Mouse (Mus musculus) gonadal fat pad, adult 2 months (tissue): ENCODE results near the gene Mepce. TPM values are rescaled to one million over a fixed set of nuclear protein-coding genes. Genes with fewer than 3 reads are reported as not detected.
"Not testable (repeated sequence)": the region's sequence is repeated elsewhere in the genome, so short reads cannot be mapped to it uniquely, and the experiment has no call there.

Experiments used
- DNase-seq: peaks from one replicate; pipeline ENCODE4 v3.0.0-alpha.2; 2012; ENCODE audit warnings: low read depth
- polyA plus RNA-seq: library from polyadenylated mRNA; depleted of rRNA; stranded (reverse); fragments of >200 nt; gene quantifications from 2 replicates; pipeline ENCODE4 v1.2.3, GENCODE M21; 2012

Mepce gene
- polyA plus RNA-seq, 1 experiment = 41.5 TPM

DNA sequence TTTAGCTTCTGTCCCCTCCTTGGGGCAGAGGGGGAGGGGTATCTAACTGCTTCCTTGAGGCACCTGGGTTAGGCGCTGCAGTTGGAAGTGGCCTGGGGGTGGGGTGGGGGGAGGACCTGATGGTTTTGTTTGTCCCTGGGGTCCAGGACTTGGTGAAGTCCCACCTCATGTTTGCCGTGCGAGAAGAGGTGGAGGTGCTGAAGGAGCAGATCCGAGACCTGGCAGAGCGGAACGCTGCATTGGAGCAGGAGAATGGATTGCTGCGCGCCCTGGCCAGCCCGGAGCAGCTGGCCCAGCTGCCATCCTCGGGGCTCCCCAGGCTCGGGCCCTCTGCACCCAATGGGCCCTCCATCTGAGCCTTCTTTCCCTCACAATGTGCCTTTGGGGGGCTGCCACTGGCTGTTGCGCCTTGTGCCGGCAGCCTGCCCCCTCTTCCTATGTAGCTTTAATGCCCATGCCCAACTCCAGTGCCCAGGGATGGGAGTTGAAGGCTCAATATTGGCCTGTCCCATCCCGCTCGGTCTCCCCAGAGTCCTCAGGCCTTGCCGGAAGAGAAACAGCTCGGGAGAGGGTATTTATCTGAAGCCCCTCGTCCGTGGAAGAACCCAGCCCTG is 28.4 kb downstream of the Mepce start:
- DNase-seq = no peak

DNA sequence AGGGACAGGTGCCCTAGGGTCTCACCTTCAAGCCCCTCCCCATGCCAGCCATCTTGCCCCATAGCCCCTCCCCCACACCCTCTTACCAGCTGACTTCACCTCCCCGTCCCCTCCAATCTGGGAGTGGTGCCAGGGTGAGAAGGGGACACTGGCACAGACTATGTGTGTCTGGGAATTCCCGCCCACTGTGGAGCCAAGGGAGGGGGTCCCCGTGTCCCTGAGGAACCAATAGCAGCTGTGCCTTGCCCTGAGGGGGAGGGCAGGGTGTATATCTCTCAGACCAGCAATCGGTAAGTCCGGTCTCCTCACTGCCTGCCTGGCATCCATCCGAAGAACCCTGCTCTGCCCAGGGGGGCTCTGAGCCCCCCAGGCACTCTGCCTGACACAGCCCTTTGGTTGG is 29.6 kb downstream of the Mepce start:
- no peak for DNase-seq

DNA sequence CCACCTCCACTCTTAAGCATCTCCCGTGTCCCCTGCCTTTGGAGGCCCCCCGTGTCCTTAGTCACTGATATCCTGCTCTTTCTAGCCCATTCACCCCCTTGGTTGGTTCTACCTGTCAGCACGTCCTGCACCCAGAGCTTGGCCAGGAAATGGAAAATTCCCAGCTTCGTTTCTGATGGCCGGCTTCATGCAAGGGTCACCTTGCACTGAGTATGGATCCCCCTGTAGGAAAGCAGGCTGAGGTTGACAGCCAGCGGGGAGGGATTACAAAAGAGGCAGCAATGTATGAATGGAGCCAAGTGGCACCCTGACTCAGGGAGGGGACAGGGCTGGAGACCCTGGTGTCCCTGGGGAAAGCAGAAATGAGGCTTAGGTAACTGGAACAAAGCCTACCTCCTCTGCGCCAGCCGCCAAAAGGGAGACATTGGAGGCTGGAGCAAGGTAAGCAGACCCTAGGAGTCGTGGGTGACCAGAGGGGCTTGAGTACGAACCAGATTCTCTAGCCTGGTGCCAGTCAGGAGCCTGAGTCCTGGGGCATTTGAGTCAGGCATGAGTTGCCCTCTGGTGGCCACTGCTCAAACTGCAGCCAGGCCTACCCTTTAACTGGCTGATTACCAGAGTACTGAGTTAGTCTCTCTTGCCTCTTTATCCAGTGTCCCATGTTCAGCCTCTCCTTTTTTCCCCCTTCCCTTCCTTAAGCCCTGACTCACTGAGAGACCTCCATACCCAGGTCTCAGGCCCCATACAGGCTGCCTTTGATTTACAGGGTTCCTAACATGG is 30.4 kb downstream of the Mepce start:
- no peak for DNase-seq

DNA sequence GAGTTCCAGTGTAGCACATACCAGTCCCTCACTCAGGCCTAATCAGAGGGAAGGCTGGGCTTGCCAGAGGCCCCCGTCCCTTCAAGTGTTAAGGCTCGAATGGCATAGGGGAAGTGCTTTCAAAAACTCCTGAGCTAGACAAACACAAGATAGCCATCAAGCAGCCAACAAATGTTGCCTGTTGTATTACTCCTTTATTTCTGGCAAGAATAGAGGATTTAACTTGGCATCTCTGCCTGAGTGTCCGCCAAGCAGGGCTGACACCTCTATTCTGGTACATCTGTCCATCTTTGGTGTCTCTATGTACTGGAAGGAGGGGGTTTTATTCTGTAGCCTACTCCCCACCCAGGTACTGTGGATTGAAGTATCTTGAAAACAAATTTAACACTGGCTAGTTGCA is 31.3 kb downstream of the Mepce start:
- DNase-seq = no peak

DNA sequence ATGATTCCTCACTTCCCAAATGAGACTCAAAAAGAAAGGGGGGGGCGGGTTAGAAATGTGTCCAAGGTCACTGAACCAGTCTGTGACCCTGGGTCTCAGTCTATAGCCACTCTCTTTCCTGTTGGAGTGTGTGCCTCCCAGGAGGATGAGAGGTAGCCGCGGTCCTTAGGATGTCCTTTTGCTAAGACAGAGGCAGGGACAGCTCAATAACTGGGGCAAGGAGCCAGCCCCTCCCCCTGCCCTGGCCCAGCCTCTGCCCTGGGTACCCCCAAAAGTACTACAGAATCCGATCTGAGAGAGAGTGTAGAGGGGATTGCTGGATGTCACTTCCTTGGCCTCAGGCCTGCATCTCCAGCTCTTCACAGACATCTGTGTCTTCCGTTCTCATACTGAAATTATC is 32.0 kb downstream of the Mepce start:
- no peak for DNase-seq

DNA sequence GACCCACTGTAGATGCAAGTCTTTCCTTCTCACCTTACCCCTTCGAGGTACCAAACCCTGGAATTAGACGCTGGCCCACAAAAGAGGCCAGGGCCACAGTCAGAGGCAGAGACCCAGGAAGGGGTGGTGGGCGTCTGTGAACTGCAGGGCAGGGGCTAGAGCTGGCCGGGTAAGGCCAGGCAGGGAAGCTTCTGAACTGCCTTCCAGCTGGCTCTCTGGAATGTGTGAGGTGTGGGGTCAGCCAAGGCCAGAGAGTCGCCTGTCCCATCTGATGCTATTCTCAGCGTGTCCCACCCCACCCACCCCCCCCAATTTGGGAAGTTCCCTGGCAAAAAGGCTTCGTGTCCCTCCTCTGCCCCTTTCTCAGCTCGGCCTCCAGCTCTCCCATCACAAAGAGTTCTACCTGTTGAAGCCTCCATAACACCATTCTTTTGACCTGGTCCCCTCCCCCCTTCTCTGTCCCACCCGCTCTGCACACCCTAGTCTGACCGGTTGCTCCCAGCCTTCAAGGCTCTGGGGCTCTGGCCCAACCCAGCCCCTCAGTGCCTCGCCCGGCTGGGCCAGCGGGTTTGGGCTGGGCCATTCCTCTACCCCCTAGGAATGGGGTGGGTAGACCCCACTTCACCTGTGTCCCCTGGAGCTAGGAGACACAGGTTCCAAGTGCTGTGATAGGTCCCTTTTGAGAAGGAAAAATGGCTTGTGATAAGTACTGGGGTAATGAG is 34.2 kb downstream of the Mepce start:
- DNase-seq = no peak

DNA sequence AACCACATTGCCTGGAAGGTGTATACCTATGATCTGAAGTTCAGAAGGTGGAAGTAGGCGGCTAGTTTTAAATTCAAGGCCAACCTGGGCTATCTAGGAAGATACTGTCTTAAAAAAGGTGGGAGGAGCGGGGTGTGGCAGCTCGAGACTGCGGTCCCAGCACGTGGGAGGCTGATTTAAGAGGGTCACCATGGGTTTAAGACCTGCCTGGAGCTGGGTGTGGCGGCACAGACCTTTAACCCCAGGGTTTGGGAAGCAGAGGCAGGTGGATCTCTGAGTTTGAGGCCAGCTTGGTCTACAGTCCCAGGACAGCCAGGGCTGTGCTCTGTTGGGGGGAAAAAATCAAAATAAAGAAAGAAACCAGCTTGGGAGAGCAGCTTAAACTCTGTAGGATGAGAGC is 35.5 kb downstream of the Mepce start:
- DNase-seq = no peak

DNA sequence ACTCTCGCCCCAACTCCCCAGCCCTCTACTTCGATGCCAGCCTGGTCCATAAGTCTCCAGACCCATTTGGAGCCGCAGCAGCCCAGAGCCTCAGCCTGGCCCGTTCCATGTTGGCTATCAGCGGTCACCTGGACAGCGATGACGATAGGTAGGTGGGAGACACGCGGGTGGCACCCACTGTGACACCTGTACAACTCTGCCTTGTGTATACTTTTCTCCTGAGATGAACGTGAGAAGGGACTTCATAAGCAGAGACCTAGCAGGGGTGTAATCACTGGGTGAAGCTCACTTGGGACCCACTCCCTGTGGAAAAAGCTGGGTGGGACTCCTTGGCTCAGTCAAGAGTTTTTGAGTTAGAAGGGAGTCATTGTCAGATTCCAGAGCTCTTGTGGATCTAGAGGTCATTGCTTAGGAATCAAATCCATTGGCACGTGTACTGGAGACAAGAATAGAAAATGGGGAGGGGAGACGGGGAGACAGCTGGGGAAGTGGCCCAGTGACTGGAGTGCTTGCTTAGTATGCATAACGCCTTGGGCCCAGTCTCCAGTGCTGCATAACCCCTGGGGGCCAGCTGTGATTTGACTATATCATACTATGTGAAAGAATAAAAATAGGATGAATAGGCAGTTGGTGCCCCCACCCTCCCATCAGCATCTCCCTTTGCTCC is 36.1 kb downstream of the Mepce start:
- DNase-seq = no peak

DNA sequence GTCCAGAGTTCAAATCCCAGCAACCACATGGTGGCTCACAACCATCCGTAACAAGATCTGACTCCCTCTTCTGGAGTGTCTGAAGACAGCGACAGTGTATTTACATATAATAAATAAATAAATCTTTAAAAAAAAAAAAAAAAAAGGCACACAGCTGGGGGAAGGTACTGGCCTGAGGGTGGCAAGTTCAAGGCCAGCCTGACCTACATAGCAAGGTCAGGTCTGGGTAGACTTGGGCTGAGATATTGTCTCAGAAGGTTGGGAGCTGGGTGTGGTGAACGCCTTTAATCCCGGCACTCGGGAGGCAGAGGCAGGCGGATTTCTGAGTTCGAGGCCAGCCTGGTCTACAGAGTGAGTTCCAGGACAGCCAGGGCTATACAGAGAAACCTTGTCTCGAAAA is 37.2 kb downstream of the Mepce start:
- DNase-seq = not testable (repeated sequence)

DNA sequence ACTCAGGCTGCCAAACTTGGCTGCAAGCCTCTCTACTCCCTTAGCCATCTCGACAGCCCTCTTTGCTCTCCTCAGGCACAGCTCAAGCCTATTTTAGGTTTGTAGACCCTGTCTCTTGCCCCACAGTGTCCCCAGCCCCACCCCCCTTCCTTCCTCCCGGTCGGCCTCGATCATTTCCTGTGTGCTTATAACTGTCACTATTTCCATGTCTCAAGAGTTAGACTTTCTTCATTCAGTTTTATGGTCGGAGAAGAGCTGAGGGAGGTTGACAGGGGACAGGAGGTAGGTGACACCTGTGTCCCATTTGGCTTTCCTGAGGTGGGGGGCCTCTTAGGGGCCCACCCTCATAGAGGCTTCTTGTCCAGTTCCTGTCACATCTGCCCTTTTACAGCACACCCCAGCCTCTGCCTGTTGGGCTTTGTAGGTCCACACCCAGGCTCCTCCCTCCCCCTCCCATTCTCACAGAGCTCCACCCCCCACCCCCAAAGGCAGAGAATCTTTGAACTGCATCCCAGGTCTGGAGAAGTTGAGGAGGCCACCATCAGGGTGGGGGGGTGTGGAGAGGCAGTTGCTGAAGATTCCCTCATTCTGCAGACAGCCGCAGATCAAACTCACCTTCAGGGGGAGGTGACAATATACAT is 38.1 kb downstream of the Mepce start:
- no peak for DNase-seq

DNA sequence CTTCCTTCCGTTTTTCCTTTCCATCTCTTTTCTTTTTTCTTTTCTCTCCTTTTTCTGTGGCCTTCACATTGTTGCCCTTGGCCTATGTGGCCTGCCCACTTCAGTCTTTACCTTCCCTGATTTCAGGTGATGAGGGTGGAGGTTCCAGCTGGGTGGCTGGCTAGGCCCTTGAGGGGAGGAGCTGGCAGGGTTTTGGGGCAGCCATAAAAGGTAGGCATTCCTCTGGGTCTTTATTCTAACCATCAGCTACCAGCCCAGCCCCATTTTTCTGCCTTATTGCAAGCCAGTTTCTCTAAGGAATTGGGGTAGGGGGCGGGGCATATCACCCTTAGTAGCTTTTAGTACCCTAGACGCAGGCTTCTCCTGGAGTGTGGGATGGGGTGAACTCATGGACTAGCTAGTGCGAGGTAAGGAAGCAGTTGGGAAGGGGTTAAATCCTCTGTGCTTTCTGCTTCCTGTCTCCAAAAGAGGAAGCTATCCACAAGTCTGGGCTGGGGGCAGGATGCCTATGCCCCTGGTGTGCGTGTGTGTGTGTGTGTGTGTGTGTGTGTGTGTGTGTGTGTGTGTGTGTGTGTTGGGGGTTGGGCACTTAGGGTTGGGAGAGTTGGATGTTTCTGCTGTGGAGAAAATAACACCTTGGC is 39.2 kb downstream of the Mepce start:
- no peak for DNase-seq

DNA sequence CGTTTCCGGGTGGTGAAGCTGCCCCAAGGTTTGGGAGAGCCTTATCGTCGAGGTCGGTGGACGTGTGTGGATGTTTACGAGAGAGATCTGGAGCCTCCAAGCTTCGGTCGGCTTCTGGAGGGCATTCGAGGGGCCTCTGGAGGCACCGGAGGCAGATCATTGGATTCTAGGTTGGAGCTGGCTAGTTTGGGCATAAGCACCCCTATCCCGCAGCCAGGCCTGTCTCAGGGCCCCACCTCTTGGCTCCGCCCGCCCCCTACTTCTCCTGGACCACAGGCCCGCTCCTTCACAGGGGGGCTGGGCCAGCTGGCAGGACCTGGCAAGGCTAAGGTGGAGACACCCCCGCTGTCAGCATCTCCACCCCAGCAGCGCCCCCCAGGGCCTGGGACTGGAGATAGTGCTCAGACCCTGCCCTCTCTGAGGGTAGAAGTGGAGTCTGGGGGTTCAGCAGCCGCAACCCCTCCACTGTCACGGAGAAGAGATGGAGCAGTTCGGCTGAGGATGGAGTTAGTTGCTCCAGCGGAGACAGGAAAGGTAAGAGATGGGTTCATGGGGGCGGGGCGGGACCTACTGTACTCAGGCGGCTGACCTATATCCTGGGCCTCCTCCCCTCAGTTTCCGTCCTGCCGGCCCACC is 40.0 kb downstream of the Mepce start:
- no peak for DNase-seq

DNA sequence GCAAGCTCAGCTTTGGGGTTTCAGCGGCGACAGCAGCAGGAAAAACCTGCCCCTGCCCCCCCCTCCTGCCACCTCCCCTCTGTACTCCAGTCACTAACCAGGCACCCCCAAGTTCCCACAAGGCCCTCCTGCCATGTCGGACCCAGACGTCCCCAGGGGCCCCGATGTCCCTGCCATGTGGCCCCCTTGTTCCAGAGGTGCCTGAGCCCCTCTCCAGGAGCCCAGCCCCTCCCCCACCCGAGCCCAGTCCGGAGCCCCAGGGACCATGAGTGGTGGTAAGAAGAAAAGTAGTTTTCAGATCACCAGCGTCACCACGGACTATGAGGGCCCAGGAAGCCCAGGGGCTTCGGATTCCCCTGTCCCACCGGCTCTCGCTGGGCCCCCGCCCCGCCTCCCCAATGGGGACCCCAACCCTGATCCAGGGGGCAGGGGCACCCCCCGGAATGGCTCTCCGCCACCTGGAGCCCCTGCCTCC is 40.6 kb downstream of the Mepce start:
- no peak for DNase-seq

DNA sequence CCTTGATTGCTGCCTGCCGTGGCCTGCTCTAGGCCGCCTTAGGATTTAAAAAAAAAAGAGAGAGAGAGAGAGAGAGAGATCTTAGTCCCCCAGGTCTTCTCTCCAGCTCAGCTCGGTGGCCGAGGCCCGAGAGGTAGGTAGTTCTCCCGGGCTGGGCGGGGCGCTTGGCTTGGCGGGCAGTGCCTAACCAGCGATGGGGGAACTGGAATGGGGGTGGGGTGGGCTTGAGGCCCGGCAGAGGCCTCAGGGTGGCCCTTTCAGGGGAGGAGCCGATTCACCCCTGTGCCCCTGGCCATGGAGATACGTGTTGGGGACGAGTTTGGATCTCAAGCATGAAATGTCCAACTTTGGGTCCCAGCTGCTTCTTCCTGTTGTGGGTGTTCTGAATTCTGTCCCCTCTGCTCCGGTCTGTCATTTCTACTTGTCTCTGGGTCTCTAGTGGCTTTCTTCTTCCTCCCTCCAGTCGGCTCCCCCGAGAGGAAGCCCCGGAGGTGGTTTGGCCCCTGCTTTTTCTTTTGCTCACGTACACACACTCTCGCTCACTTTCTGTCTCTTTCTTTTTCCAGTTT is 41.1 kb downstream of the Mepce start:
- DNase-seq = no peak

DNA sequence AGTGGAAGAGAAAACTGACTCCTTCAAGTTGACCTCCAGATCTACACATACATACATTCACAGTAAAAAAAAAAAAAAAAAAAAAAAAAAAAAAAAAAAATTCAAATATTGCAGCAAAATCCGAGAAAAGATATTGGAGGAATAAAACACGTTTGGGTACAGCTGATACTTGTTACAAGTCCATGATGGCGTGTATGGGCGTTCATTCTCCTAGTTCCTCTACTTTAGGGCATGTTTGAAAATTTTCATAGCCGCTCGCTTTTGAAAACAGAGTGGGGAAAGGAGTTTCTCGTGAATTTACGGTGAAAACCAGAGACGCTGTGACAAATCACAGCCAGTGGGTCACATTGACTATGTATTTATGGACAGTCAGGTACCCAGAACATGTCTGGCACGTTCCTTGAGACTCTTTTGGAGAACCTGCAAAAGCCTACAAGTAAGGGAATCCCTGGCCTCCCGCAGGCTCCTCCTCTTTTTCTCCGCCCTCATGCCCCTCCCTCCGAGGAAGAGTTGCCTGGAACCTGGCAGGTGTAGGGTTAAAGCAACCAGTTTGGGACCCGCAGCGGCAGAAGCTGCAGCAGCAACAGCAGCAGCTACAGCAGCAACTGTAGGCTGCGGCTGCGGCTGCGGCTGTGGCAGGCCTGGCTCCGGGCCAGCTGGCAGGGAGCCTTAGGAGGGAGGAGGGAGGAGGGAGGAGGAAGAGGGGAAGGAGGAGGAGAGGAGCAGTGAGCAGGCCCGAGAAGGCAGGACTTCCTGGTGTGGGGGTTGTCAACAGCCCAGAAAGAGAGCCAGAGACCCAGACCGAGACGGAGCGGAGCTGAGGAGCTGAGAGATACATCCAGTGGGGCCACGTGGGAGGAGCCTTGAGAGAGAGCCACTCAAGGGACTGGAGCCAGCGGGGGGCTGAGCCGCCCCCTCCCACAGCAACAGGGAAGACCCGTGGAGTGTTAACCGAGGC is 42.0 kb downstream of the Mepce start, which contains the start of gene Tsc22d4:
TSS of gene Tsc22d4 (plus strand) at position 517 of the 958 bp plus-strand sequence.
- DNase-seq = peak; percentile 67

DNA sequence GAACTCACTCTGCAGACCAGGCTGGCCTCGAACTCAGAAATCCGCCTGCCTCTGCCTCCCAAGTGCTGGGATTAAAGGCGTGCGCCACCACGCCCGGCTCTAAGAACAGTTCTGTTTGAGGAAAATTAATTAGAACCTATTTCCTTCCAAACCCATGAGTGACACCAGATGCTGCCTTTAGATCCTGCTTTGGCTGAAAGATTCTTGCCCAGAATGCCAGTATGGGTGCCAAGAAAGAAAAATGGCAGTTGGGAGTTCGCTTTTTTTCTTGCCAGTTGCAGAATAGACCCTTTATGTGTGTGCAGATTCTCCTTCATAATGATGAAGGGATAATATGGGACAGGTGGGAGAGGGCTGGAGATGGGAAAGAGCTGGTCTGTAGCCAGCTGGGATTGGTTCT is 43.3 kb downstream of the Mepce start:
- DNase-seq = no peak

DNA sequence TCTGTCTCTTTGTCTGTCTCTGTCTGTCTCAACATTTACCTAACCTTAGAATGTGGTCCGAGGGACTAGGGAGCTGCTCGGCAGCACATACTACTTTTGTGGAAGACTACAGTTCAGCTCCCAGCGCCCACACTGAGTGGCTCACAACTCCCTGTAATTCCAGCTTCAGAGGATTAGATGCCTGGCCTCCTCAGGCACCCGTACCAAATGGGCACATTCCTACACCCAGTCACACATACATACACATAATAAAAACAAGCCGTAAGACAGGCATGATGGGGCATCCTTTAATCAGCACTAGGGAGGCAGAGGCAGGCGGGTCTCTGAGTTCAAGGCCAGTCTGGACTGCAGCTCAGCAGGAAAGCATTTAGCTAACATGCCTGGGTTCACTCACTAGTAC is 44.6 kb downstream of the Mepce start:
- no peak for DNase-seq

DNA sequence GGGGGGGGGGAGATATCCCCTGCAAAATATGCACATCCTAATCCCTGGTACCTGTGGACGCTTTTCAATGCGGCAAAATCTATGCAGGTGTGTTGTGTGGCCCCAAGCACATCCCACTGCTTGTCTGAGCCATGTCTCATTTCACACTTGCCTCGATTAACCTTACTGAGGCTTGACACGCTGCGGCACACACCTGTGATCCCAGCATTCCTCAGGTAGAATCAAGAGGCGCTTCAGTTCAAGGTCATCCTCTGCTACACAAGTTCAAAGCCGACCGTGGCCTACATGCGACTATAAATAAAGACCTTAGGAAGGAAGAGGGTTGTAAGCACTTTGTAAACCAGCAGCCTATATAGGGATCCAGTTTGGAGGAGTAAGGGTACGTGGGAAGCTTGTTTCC is 45.4 kb downstream of the Mepce start:
- DNase-seq = no peak
